Mouse (Mus musculus): ENCODE results near the gene Gm9913.

The Gm9913 gene

DNA sequence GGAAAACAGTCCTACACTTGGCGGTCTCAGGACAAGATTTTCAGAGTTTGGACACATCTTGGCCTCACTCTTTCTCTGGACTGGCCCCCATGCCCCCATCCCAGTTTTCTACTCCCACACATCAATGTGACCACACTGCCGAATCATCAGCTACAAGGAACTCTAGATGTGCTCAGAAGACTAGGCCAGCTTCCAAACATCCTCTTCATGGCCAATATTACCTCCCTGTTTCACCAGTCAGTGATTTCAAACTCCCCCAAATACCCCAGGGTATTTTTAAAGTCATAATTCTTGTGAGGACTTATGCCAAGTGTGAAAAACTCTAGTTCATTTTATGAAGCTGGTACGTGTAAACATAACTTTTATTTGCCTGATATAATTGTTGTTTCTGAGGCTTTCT is 40.1 kb downstream of the Gm9913 start:
- no peak for DNase-seq (ENCODE audit: low read depth, low spot score)

DNA sequence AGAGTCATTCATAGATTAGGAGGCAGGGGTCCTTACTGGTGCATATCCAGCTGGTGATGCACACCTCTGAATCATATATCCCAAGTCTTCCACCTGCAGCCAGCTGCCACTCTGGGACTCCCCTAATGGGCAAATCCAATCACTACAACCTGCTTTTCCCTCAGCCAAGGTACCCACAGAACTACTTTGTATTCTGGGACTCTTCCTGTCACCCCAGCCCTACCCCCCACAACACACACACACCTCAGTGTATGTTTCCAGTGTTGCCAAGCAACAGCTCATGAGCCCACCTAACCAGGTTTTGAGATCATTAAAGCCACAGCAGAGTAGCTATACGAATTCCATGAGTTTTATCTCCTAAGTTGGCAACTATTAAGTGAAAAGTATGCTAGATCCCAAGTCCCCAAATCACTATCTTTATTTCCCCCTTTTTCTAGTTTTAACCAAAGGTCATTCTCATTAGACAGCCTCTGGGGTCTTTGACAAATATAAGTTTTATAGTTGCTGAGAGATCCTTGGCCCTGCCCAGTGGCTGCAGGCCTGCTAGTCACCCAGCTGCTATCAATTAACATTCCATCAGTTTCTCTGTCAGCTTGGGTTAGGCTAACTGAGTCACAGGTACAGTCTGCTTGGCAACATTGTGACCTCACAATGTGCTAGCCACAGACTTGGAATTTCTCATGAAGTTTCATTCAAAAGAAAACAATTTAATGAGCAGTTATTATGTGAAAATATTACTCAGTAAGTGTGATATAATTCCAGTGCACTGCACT is 44.1 kb downstream of the Gm9913 start:
- DNase-seq (ENCODE audit: low read depth, low spot score): no peak

DNA sequence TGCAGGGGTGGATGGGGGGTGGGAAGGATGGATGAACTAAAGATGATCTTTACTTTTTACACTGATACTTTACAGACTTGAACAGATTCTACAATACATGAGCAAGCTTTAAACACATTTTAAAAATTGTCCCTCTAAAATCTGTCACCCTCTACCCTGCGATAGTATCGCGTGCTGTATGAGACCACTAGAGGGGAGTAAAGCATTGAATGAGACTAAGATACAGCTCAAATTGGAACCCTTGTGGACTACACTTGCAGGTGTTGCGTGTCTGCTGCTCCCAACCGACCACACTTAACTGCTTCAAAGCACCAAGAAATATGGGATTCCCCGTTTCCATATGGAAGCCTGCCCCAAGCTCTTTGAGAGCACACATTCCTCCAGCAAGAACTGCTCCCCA is 50.9 kb downstream of the Gm9913 start:
- DNase-seq (ENCODE audit: low read depth, low spot score): no peak

Data from brain, embryonic 18.5 days (tissue).